Mouse (Mus musculus) MEL (cell line): ENCODE data around the gene Vstm2a.

Experiments
- CTCF ChIP-seq, 3 experiments: IDR thresholded peaks in 2 of 3; conservative IDR thresholded peaks in 1 of 3; 2 replicates each; pipeline ENCODE4 v1.5.1; 2011 to 2012; ENCODE audit warnings: low read length in 3 of 3, low read depth in 2 of 3, mild to moderate bottlenecking in 2 of 3, improper control_type of control experiment in 1 of 3, inconsistent platforms in 1 of 3, mixed read lengths in 1 of 3, moderate library complexity in 1 of 3; ENCODE audit not compliant: control insufficient read depth in 1 of 3, insufficient read depth in 1 of 3, poor library complexity in 1 of 3, severe bottlenecking in 1 of 3
- EP300 ChIP-seq, 2 experiments: IDR thresholded peaks; 2 replicates each; pipeline ENCODE4 v1.6.1; 2011; ENCODE audit warnings: improper control_type of control experiment in 2 of 2, low read length in 2 of 2, low read depth in 1 of 2, mild to moderate bottlenecking in 1 of 2
- GATA1 ChIP-seq: IDR thresholded peaks from 2 replicates; pipeline ENCODE4 v1.6.1; 2011; ENCODE audit warnings: low read depth, low read length, improper control_type of control experiment
- NELFE ChIP-seq: IDR thresholded peaks from 2 replicates; pipeline ENCODE4 v1.6.1; 2011; ENCODE audit warnings: low read depth, low read length, improper control_type of control experiment
- POLR2A ChIP-seq, 2 experiments: IDR thresholded peaks; 2 replicates each; pipeline ENCODE4 v1.6.1; 2011 to 2012; ENCODE audit warnings: low read length in 2 of 2, mild to moderate bottlenecking in 2 of 2, control low read depth in 1 of 2, improper control_type of control experiment in 1 of 2, low read depth in 1 of 2, moderate library complexity in 1 of 2; ENCODE audit not compliant: control insufficient read depth in 1 of 2, insufficient read depth in 1 of 2, poor library complexity in 1 of 2
- POLR2AphosphoS2 ChIP-seq: IDR thresholded peaks from 2 replicates; pipeline ENCODE4 v1.6.1; 2011; ENCODE audit warnings: low read length, improper control_type of control experiment
- POLR2AphosphoS5 ChIP-seq: IDR thresholded peaks from 2 replicates; pipeline ENCODE4 v1.6.1; 2012; ENCODE audit warnings: low read depth, borderline replicate concordance, mild to moderate bottlenecking, inconsistent platforms, low read length, moderate library complexity, mixed read lengths
- SIN3A ChIP-seq: IDR thresholded peaks from 2 replicates; pipeline ENCODE4 v1.6.1; 2012; ENCODE audit warnings: low read length, improper control_type of control experiment, inconsistent platforms
- TBP ChIP-seq: IDR thresholded peaks from 2 replicates; pipeline ENCODE4 v1.8.0; 2011; ENCODE audit warnings: low read depth, low read length, improper control_type of control experiment
- UBTF ChIP-seq: IDR thresholded peaks from 2 replicates; pipeline ENCODE4 v1.6.1; 2012; ENCODE audit warnings: low read depth, mild to moderate bottlenecking, inconsistent platforms, low read length, improper control_type of control experiment, moderate library complexity, borderline replicate concordance; ENCODE audit not compliant: insufficient read depth
- USF1 ChIP-seq: IDR thresholded peaks from 2 replicates; pipeline ENCODE4 v1.6.1; 2014; ENCODE audit warnings: low read depth, mild to moderate bottlenecking, inconsistent platforms, low read length, improper control_type of control experiment, moderate library complexity

- no peak for TF ChIP-seq POLR2A (IDR thresholded peaks at IDR 0.05; ENCODE audit: control insufficient read depth in 1 of 2, insufficient read depth in 1 of 2, low read depth in 1 of 2, low read length in 2 of 2, poor library complexity in 1 of 2)
- TF ChIP-seq CTCF (IDR thresholded peaks at IDR 0.05 in 2 of 3, conservative IDR thresholded peaks at IDR 0.05 in 1 of 3; ENCODE audit: control insufficient read depth in 1 of 3, insufficient read depth in 1 of 3, low read depth in 2 of 3, low read length in 3 of 3, poor library complexity in 1 of 3, severe bottlenecking in 1 of 3): no peak
- TF ChIP-seq EP300 (IDR thresholded peaks at IDR 0.05; ENCODE audit: low read depth in 1 of 2, low read length in 2 of 2): no peak
- TF ChIP-seq POLR2AphosphoS2: no peak
- no peak for TF ChIP-seq UBTF
- no peak for TF ChIP-seq USF1
- no peak for TF ChIP-seq NELFE
- TF ChIP-seq POLR2AphosphoS5: no peak
- no peak for TF ChIP-seq GATA1
- TF ChIP-seq TBP: no peak
- no peak for TF ChIP-seq SIN3A
Measured at GRCm38 (mm10) chr11:16366852-16367587, 109.5 kb downstream of the Vstm2a start.
